Mouse (Mus musculus): ENCODE measurements around the gene Sox3. TPM values are rescaled to one million over a fixed set of nuclear protein-coding genes. Genes with fewer than 3 reads are reported as not detected.

Sox3 gene
- polyA plus RNA-seq, 1 experiment from 2014 or later: 0.08 TPM

- Histone ChIP-seq H3K4me2 (replicated peaks; ENCODE audit: low read depth) (peak overlapping the region; percentile 57; the same call in 1 of the 2 replicates), H3K4me1 (replicated peaks; ENCODE audit: control insufficient read depth, insufficient read depth) (no peaks in the 10 kb centered on the region), H3K9ac (ENCODE audit: low read length) (no peak overlapping the region), H3K27ac (replicated peaks) (no peak overlapping the region), H3K36me3 (ENCODE audit: control insufficient read depth, insufficient read depth, low read length) (no peaks in the 10 kb centered on the region), H3K4me3 (ENCODE audit: low read depth, low read length) (peak overlapping the region; percentile 10), H3K27me3 (ENCODE audit: control insufficient read depth, insufficient read depth, low read length) (no peaks in the 10 kb centered on the region), H3K9me3 (ENCODE audit: control insufficient read depth, low read length) (no peaks in the 10 kb centered on the region)
- WGBS: 20% methylated on average over 42 of the region's 59 CpGs
- ATAC-seq (ENCODE audit: low FRiP score, low TSS enrichment): no peak
- TF ChIP-seq CTCF (IDR thresholded peaks at IDR 0.05; ENCODE audit: low read depth) (no peak), EP300 (optimal IDR thresholded peaks at IDR 0.05) (no peak)
- peak; percentile 14 for DNase-seq (ENCODE audit: low spot score)
Observed at GRCm38 (mm10) chrX:60893720-60894543, 702 bp upstream of the Sox3 start.

GRCm38 (mm10) chrX:60892098-60892800 lies 981 bp downstream of the Sox3 start:
- Histone ChIP-seq H3K9me3 (ENCODE audit: control insufficient read depth, low read length) (no peaks in the 10 kb centered on the region), H3K4me3 (ENCODE audit: low read depth, low read length) (peak overlapping the region; percentile 43), H3K9ac (ENCODE audit: low read length) (no peak overlapping the region), H3K27ac (replicated peaks) (no peak overlapping the region), H3K27me3 (ENCODE audit: control insufficient read depth, insufficient read depth, low read length) (no peaks in the 10 kb centered on the region), H3K36me3 (ENCODE audit: control insufficient read depth, insufficient read depth, low read length) (no peaks in the 10 kb centered on the region), H3K4me1 (replicated peaks; ENCODE audit: control insufficient read depth, insufficient read depth) (no peaks in the 10 kb centered on the region), H3K4me2 (replicated peaks; ENCODE audit: low read depth) (peak overlapping the region; percentile 57)
- peak; percentile 61 for ATAC-seq (ENCODE audit: low FRiP score, low TSS enrichment)
- 15% methylated on average over 22 of the region's 102 CpGs for WGBS
- peak; percentile 30 for DNase-seq (ENCODE audit: low spot score)
- TF ChIP-seq CTCF (IDR thresholded peaks at IDR 0.05; ENCODE audit: low read depth) (peak; percentile 22; the same call in 1 of the 2 replicates), EP300 (optimal IDR thresholded peaks at IDR 0.05) (no peak)

- H3K36me3 ChIP-seq (ENCODE audit: control insufficient read depth, insufficient read depth, low read length): no peaks in the 10 kb centered on the region
- H3K27me3 ChIP-seq (ENCODE audit: control insufficient read depth, insufficient read depth, low read length): no peaks in the 10 kb centered on the region
- DNase-seq (ENCODE audit: low spot score): no peak
- H3K9ac ChIP-seq (ENCODE audit: low read length): no peak overlapping the region
- no peak for ATAC-seq (ENCODE audit: low FRiP score, low TSS enrichment)
- no peak overlapping the region for H3K27ac ChIP-seq (replicated peaks)
- TF ChIP-seq CTCF (IDR thresholded peaks at IDR 0.05; ENCODE audit: low read depth) (no peak), EP300 (optimal IDR thresholded peaks at IDR 0.05) (no peak)
- peak overlapping the region; percentile 43 for H3K4me3 ChIP-seq (ENCODE audit: low read depth, low read length)
- WGBS: 20% methylated on average over 43 of the region's 43 CpGs
- H3K4me2 ChIP-seq (replicated peaks; ENCODE audit: low read depth): peak overlapping the region; percentile 57
- H3K4me1 ChIP-seq (replicated peaks; ENCODE audit: control insufficient read depth, insufficient read depth): no peaks in the 10 kb centered on the region
- H3K9me3 ChIP-seq (ENCODE audit: control insufficient read depth, low read length): no peaks in the 10 kb centered on the region
Observed at GRCm38 (mm10) chrX:60891329-60892095, 1.7 kb downstream of the Sox3 start.

GRCm38 (mm10) chrX:60890651-60891050 lies 2.6 kb downstream of the Sox3 start:
- WGBS: 23% methylated on average over 18 of the region's 18 CpGs
- H3K27ac ChIP-seq (replicated peaks): no peak overlapping the region
- H3K9ac ChIP-seq (ENCODE audit: low read length): no peak overlapping the region
- TF ChIP-seq EP300 (optimal IDR thresholded peaks at IDR 0.05) (no peak), CTCF (IDR thresholded peaks at IDR 0.05; ENCODE audit: low read depth) (no peak)
- H3K4me1 ChIP-seq (replicated peaks; ENCODE audit: control insufficient read depth, insufficient read depth): no peaks in the 10 kb centered on the region
- DNase-seq (ENCODE audit: low spot score) (no peak), ATAC-seq (ENCODE audit: low FRiP score, low TSS enrichment) (no peak)
- no peak overlapping the region for H3K4me3 ChIP-seq (ENCODE audit: low read depth, low read length)
- H3K4me2 ChIP-seq (replicated peaks; ENCODE audit: low read depth): 0 out of 2 replicates have a peak overlapping the region, but pooled peaks have one; percentile 14
- H3K36me3 ChIP-seq (ENCODE audit: control insufficient read depth, insufficient read depth, low read length): no peaks in the 10 kb centered on the region
- H3K9me3 ChIP-seq (ENCODE audit: control insufficient read depth, low read length): no peaks in the 10 kb centered on the region
- no peaks in the 10 kb centered on the region for H3K27me3 ChIP-seq (ENCODE audit: control insufficient read depth, insufficient read depth, low read length)

- Histone ChIP-seq H3K36me3 (ENCODE audit: control insufficient read depth, insufficient read depth, low read length) (no peaks in the 10 kb centered on the region), H3K27me3 (ENCODE audit: control insufficient read depth, insufficient read depth, low read length) (no peaks in the 10 kb centered on the region), H3K9me3 (ENCODE audit: control insufficient read depth, low read length) (no peaks in the 10 kb centered on the region), H3K9ac (ENCODE audit: low read length) (no peak overlapping the region), H3K4me3 (ENCODE audit: low read depth, low read length) (no peak overlapping the region), H3K4me1 (replicated peaks; ENCODE audit: control insufficient read depth, insufficient read depth) (no peaks in the 10 kb centered on the region), H3K4me2 (replicated peaks; ENCODE audit: low read depth) (no peak overlapping the region), H3K27ac (replicated peaks) (no peak overlapping the region)
- ATAC-seq (ENCODE audit: low FRiP score, low TSS enrichment) (no peak), DNase-seq (ENCODE audit: low spot score) (no peak)
- no peak for TF ChIP-seq EP300 (optimal IDR thresholded peaks at IDR 0.05)
- TF ChIP-seq CTCF (IDR thresholded peaks at IDR 0.05; ENCODE audit: low read depth): no peak
- WGBS: 19% methylated on average over 17 of the region's 17 CpGs
Observed at GRCm38 (mm10) chrX:60889956-60890485, 3.2 kb downstream of the Sox3 start.

All from stomach, postnatal 0 days (tissue).